Mouse (Mus musculus): Measurements from ENCODE around the gene Lpin2. TPM values are rescaled to one million over a fixed set of nuclear protein-coding genes. Genes with fewer than 3 reads are reported as not detected.
A peak's percentile ranks its signal among the peaks of the same experiment; 100 is the strongest.

Gene Lpin2
- polyA plus RNA-seq, 1 experiment from 2014 or later, result 32.1 TPM

GRCm38 (mm10) chr17:71282716-71283115, 100.4 kb downstream of the Lpin2 start:
- DNase-seq (ENCODE audit: low spot score), result no peak
- no peak overlapping the region for H3K4me3 ChIP-seq (ENCODE audit: low read depth, low read length)
- WGBS, result 85% methylated on average over 9 of the region's 9 CpGs
- no peak overlapping the region for H3K4me2 ChIP-seq (ENCODE audit: low read depth, low read length)
- no peak overlapping the region for H3K9ac ChIP-seq (ENCODE audit: low read depth, low read length)
- H3K27ac ChIP-seq (replicated peaks; ENCODE audit: low read depth, low read length), result no peak overlapping the region
- H3K4me1 ChIP-seq (ENCODE audit: control insufficient read depth, insufficient read depth, low read length), result peaks cover 9% of the 10 kb centered on the region
- no peak for ATAC-seq (ENCODE audit: low read depth)
- no peaks in the 10 kb centered on the region for H3K9me3 ChIP-seq (ENCODE audit: control insufficient read depth, low read length)
- no peaks in the 10 kb centered on the region for H3K36me3 ChIP-seq (ENCODE audit: control insufficient read depth, insufficient read depth, low read length)
- no peaks in the 10 kb centered on the region for H3K27me3 ChIP-seq (replicated peaks; ENCODE audit: control insufficient read depth, insufficient read depth, low read length)

GRCm38 (mm10) chr17:71283237-71283636, 100.9 kb downstream of the Lpin2 start:
- H3K27ac ChIP-seq (replicated peaks; ENCODE audit: low read depth, low read length), result 0 out of 2 replicates have a peak overlapping the region, but pooled peaks have one; percentile 10
- H3K4me3 ChIP-seq (ENCODE audit: low read depth, low read length), result no peak overlapping the region
- ATAC-seq (ENCODE audit: low read depth) (peak; percentile 84), DNase-seq (ENCODE audit: low spot score) (peak; percentile 90)
- no peak overlapping the region for H3K4me2 ChIP-seq (ENCODE audit: low read depth, low read length)
- peaks cover 9% of the 10 kb centered on the region for H3K4me1 ChIP-seq (ENCODE audit: control insufficient read depth, insufficient read depth, low read length)
- no peaks in the 10 kb centered on the region for H3K36me3 ChIP-seq (ENCODE audit: control insufficient read depth, insufficient read depth, low read length)
- 66% methylated on average over 4 of the region's 4 CpGs for WGBS
- H3K9ac ChIP-seq (ENCODE audit: low read depth, low read length), result no peak overlapping the region
- H3K9me3 ChIP-seq (ENCODE audit: control insufficient read depth, low read length), result no peaks in the 10 kb centered on the region
- H3K27me3 ChIP-seq (replicated peaks; ENCODE audit: control insufficient read depth, insufficient read depth, low read length), result no peaks in the 10 kb centered on the region

- DNase-seq (ENCODE audit: low spot score) (no peak), ATAC-seq (ENCODE audit: low read depth) (no peak)
- H3K36me3 ChIP-seq (ENCODE audit: control insufficient read depth, insufficient read depth, low read length), result no peaks in the 10 kb centered on the region
- H3K27ac ChIP-seq (replicated peaks; ENCODE audit: low read depth, low read length), result no peak overlapping the region
- H3K4me3 ChIP-seq (ENCODE audit: low read depth, low read length), result no peak overlapping the region
- H3K9me3 ChIP-seq (ENCODE audit: control insufficient read depth, low read length), result no peaks in the 10 kb centered on the region
- 40% methylated on average over 6 of the region's 6 CpGs for WGBS
- H3K4me2 ChIP-seq (ENCODE audit: low read depth, low read length), result no peak overlapping the region
- H3K9ac ChIP-seq (ENCODE audit: low read depth, low read length), result no peak overlapping the region
- H3K4me1 ChIP-seq (ENCODE audit: control insufficient read depth, insufficient read depth, low read length), result peaks cover 10% of the 10 kb centered on the region
- no peaks in the 10 kb centered on the region for H3K27me3 ChIP-seq (replicated peaks; ENCODE audit: control insufficient read depth, insufficient read depth, low read length)
Observed at GRCm38 (mm10) chr17:71284890-71285289, 102.5 kb downstream of the Lpin2 start.

DNA sequence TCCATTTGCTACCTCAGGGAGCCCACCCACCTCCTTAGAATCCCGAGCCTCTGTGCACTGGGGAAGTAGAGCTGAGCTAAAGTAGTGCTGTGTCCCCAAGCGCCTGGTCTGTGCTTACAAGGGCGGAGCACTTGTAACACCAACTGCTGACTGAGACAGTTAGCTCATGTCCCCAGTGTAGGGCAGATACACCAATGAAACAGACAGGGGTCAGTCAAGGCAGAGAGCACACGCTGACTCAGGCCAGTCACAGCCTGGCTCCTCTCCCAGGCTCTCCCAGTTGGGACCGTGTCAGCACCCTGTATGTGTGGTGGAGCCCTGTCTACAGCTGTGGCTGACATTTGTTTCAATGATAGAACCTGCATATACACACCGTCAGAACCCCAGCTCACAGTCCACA, 103.6 kb downstream of the Lpin2 start:
- H3K9me3 ChIP-seq (ENCODE audit: control insufficient read depth, low read length), result no peaks in the 10 kb centered on the region
- H3K27ac ChIP-seq (replicated peaks; ENCODE audit: low read depth, low read length), result no peak overlapping the region
- H3K36me3 ChIP-seq (ENCODE audit: control insufficient read depth, insufficient read depth, low read length), result no peaks in the 10 kb centered on the region
- WGBS, result 72% methylated on average over 6 of the region's 6 CpGs
- no peak overlapping the region for H3K9ac ChIP-seq (ENCODE audit: low read depth, low read length)
- no peak overlapping the region for H3K4me3 ChIP-seq (ENCODE audit: low read depth, low read length)
- DNase-seq (ENCODE audit: low spot score) (no peak), ATAC-seq (ENCODE audit: low read depth) (no peak)
- H3K4me1 ChIP-seq (ENCODE audit: control insufficient read depth, insufficient read depth, low read length), result peaks cover 21% of the 10 kb centered on the region
- no peaks in the 10 kb centered on the region for H3K27me3 ChIP-seq (replicated peaks; ENCODE audit: control insufficient read depth, insufficient read depth, low read length)
- H3K4me2 ChIP-seq (ENCODE audit: low read depth, low read length), result no peak overlapping the region

- Histone ChIP-seq H3K9me3 (ENCODE audit: control insufficient read depth, low read length) (no peaks in the 10 kb centered on the region), H3K27ac (replicated peaks; ENCODE audit: low read depth, low read length) (no peak overlapping the region), H3K9ac (ENCODE audit: low read depth, low read length) (no peak overlapping the region), H3K4me1 (ENCODE audit: control insufficient read depth, insufficient read depth, low read length) (peaks cover 21% of the 10 kb centered on the region), H3K27me3 (replicated peaks; ENCODE audit: control insufficient read depth, insufficient read depth, low read length) (no peaks in the 10 kb centered on the region), H3K4me2 (ENCODE audit: low read depth, low read length) (no peak overlapping the region), H3K4me3 (ENCODE audit: low read depth, low read length) (no peak overlapping the region), H3K36me3 (ENCODE audit: control insufficient read depth, insufficient read depth, low read length) (no peaks in the 10 kb centered on the region)
- DNase-seq (ENCODE audit: low spot score) (no peak), ATAC-seq (ENCODE audit: low read depth) (no peak)
- WGBS, result 94% methylated on average over 7 of the region's 7 CpGs
Observed at GRCm38 (mm10) chr17:71287586-71287985, 105.2 kb downstream of the Lpin2 start.

GRCm38 (mm10) chr17:71288145-71288758, 105.9 kb downstream of the Lpin2 start:
- DNase-seq (ENCODE audit: low spot score) (no peak), ATAC-seq (ENCODE audit: low read depth) (no peak)
- Histone ChIP-seq H3K27me3 (replicated peaks; ENCODE audit: control insufficient read depth, insufficient read depth, low read length) (no peaks in the 10 kb centered on the region), H3K36me3 (ENCODE audit: control insufficient read depth, insufficient read depth, low read length) (no peaks in the 10 kb centered on the region), H3K4me1 (ENCODE audit: control insufficient read depth, insufficient read depth, low read length) (peaks cover 21% of the 10 kb centered on the region), H3K4me3 (ENCODE audit: low read depth, low read length) (no peak overlapping the region), H3K9ac (ENCODE audit: low read depth, low read length) (no peak overlapping the region), H3K9me3 (ENCODE audit: control insufficient read depth, low read length) (no peaks in the 10 kb centered on the region), H3K4me2 (ENCODE audit: low read depth, low read length) (no peak overlapping the region), H3K27ac (replicated peaks; ENCODE audit: low read depth, low read length) (no peak overlapping the region)
- 78% methylated on average over 11 of the region's 11 CpGs for WGBS

GRCm38 (mm10) chr17:71288808-71289548, 106.6 kb downstream of the Lpin2 start:
- ATAC-seq (ENCODE audit: low read depth) (no peak), DNase-seq (ENCODE audit: low spot score) (peak; percentile 34)
- WGBS, result 76% methylated on average over 10 of the region's 10 CpGs
- Histone ChIP-seq H3K36me3 (ENCODE audit: control insufficient read depth, insufficient read depth, low read length) (no peaks in the 10 kb centered on the region), H3K27me3 (replicated peaks; ENCODE audit: control insufficient read depth, insufficient read depth, low read length) (no peaks in the 10 kb centered on the region), H3K4me1 (ENCODE audit: control insufficient read depth, insufficient read depth, low read length) (peaks cover 21% of the 10 kb centered on the region), H3K4me3 (ENCODE audit: low read depth, low read length) (no peak overlapping the region), H3K4me2 (ENCODE audit: low read depth, low read length) (no peak overlapping the region), H3K27ac (replicated peaks; ENCODE audit: low read depth, low read length) (no peak overlapping the region), H3K9ac (ENCODE audit: low read depth, low read length) (no peak overlapping the region), H3K9me3 (ENCODE audit: control insufficient read depth, low read length) (no peaks in the 10 kb centered on the region)

- no peak overlapping the region for H3K4me3 ChIP-seq (ENCODE audit: low read depth, low read length)
- H3K27me3 ChIP-seq (replicated peaks; ENCODE audit: control insufficient read depth, insufficient read depth, low read length), result no peaks in the 10 kb centered on the region
- peak; percentile 56; the same call in 1 of the 2 replicates for ATAC-seq (ENCODE audit: low read depth)
- DNase-seq (ENCODE audit: low spot score), result peak; percentile 69
- H3K4me2 ChIP-seq (ENCODE audit: low read depth, low read length), result no peak overlapping the region
- peaks cover 21% of the 10 kb centered on the region for H3K4me1 ChIP-seq (ENCODE audit: control insufficient read depth, insufficient read depth, low read length)
- H3K27ac ChIP-seq (replicated peaks; ENCODE audit: low read depth, low read length), result peak overlapping the region; percentile 57
- H3K36me3 ChIP-seq (ENCODE audit: control insufficient read depth, insufficient read depth, low read length), result no peaks in the 10 kb centered on the region
- no peak overlapping the region for H3K9ac ChIP-seq (ENCODE audit: low read depth, low read length)
- WGBS, result 66% methylated on average over 6 of the region's 6 CpGs
- no peaks in the 10 kb centered on the region for H3K9me3 ChIP-seq (ENCODE audit: control insufficient read depth, low read length)
Observed at GRCm38 (mm10) chr17:71289572-71290176, 107.3 kb downstream of the Lpin2 start.
